Mouse (Mus musculus): ENCODE data around the gene Cmip. TPM values are rescaled to one million over a fixed set of nuclear protein-coding genes. Genes with fewer than 3 reads are reported as not detected.

Cmip gene
- total and polyA plus RNA-seq, 3 experiments: 17.0 to 71.8 TPM; not detected in 1

DNA sequence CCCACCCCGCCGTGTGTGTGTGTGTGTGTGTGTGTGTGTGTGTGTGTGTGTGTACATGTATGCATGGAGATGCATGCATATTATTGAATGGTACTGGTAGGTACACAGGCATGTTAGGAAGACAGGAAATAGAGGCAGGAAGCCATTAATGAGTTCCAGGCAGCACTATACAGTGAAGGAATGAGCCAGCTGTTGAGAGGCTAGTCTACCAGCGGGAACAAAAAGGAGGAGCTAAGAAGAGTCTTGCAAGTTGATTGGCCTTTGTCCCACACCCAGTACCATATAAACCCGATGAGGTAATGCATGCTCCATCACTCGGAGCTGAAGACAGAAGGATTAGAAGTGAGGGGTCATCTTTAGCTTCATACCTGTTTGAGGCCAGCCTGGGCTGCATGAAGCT lies 201.6 kb downstream of the Cmip start:
- H3K27ac ChIP-seq (ENCODE audit: control insufficient read depth, low read depth, low read length): no peak overlapping the region
- no peaks in the 10 kb centered on the region for H3K4me1 ChIP-seq (ENCODE audit: control insufficient read depth in 1 of 2, insufficient read depth in 2 of 2, low read length in 2 of 2)
- TF ChIP-seq HCFC1 (IDR thresholded peaks at IDR 0.05; ENCODE audit: low read depth, low read length): no peak
- no peak for TF ChIP-seq MXI1 (IDR thresholded peaks at IDR 0.05; ENCODE audit: low read depth, low read length)
- no peak for TF ChIP-seq SIN3A (IDR thresholded peaks at IDR 0.05; ENCODE audit: low read length)
- TF ChIP-seq EP300 (IDR thresholded peaks at IDR 0.05; ENCODE audit: low read depth in 1 of 2, low read length in 2 of 2): no peak
- TF ChIP-seq RAD21 (IDR thresholded peaks at IDR 0.05; ENCODE audit: low read depth, low read length): no peak
- TF ChIP-seq MAZ (IDR thresholded peaks at IDR 0.05; ENCODE audit: low read depth, low read length): no peak
- no peak for TF ChIP-seq CHD1 (IDR thresholded peaks at IDR 0.05; ENCODE audit: low read depth, low read length)
- no peak for TF ChIP-seq CHD2 (IDR thresholded peaks at IDR 0.05; ENCODE audit: low read length)
- no peak for TF ChIP-seq NELFE (IDR thresholded peaks at IDR 0.05; ENCODE audit: low read depth, low read length)
- H3K4me3 ChIP-seq (ENCODE audit: control insufficient read depth in 1 of 2, insufficient read depth in 1 of 2, low read depth in 2 of 2, low read length in 2 of 2): no peak overlapping the region
- no peak for DNase-seq (ENCODE audit: low read depth, low spot score)
- H3K36me3 ChIP-seq (ENCODE audit: control insufficient read depth in 1 of 2, insufficient read depth in 2 of 2, low read length in 2 of 2): peaks cover 0 to 2% of the 10 kb centered on the region in 2 experiments; a peak in 1 of 4 replicates
- H3K9me3 ChIP-seq (replicated peaks; ENCODE audit: insufficient read depth, low read length): no peaks in the 10 kb centered on the region
- H3K79me2 ChIP-seq (ENCODE audit: control insufficient read depth, insufficient read depth, low read length, poor library complexity): no peaks in the 10 kb centered on the region
- no peak overlapping the region for H3K9ac ChIP-seq (ENCODE audit: control insufficient read depth, low read depth, low read length, poor library complexity, severe bottlenecking)
- H3K27me3 ChIP-seq (ENCODE audit: control insufficient read depth in 1 of 2, insufficient read depth in 2 of 2, low read length in 2 of 2): no peaks in the 10 kb centered on the region

- no peaks in the 10 kb centered on the region for H3K27me3 ChIP-seq (ENCODE audit: control insufficient read depth in 1 of 2, insufficient read depth in 2 of 2, low read length in 2 of 2)
- 0 out of 4 replicates have a peak, but pooled peaks cover 0 to 2% of the 10 kb centered on the region in 2 experiments for H3K4me1 ChIP-seq (ENCODE audit: control insufficient read depth in 1 of 2, insufficient read depth in 2 of 2, low read length in 2 of 2)
- TF ChIP-seq POLR2AphosphoS2 (IDR thresholded peaks at IDR 0.05; ENCODE audit: low read length): no peak
- no peak for TF ChIP-seq CTCF (IDR thresholded peaks at IDR 0.05 in 2 of 3, conservative IDR thresholded peaks at IDR 0.05 in 1 of 3; ENCODE audit: control insufficient read depth in 1 of 3, insufficient read depth in 1 of 3, low read depth in 2 of 3, low read length in 3 of 3, poor library complexity in 1 of 3, severe bottlenecking in 1 of 3)
- TF ChIP-seq RCOR1 (IDR thresholded peaks at IDR 0.05; ENCODE audit: low read depth, low read length): no peak
- TF ChIP-seq GABPA (IDR thresholded peaks at IDR 0.05; ENCODE audit: low read depth, low read length): no peak
- TF ChIP-seq ZC3H11A (IDR thresholded peaks at IDR 0.05; ENCODE audit: low read depth, low read length): no peak
- no peak for TF ChIP-seq NRF1 (IDR thresholded peaks at IDR 0.05; ENCODE audit: insufficient read depth, low read depth, low read length, poor library complexity, severe bottlenecking)
- TF ChIP-seq ZMIZ1 (IDR thresholded peaks at IDR 0.05; ENCODE audit: low read depth, low read length): no peak
- no peak for TF ChIP-seq TCF12 (IDR thresholded peaks at IDR 0.05; ENCODE audit: low read depth, low read length)
- no peak for TF ChIP-seq POLR2AphosphoS5 (IDR thresholded peaks at IDR 0.05; ENCODE audit: borderline replicate concordance, low read depth, low read length)
- TF ChIP-seq RAD21 (IDR thresholded peaks at IDR 0.05; ENCODE audit: low read depth, low read length): no peak
- TF ChIP-seq MAX (IDR thresholded peaks at IDR 0.05; ENCODE audit: low read length): no peak
- no peak for TF ChIP-seq MYC (IDR thresholded peaks at IDR 0.05; ENCODE audit: low read depth, low read length)
- TF ChIP-seq ETS1 (IDR thresholded peaks at IDR 0.05; ENCODE audit: low read depth, low read length): no peak
- TF ChIP-seq POLR2A (IDR thresholded peaks at IDR 0.05; ENCODE audit: control insufficient read depth in 1 of 2, insufficient read depth in 1 of 2, low read depth in 1 of 2, low read length in 2 of 2, poor library complexity in 1 of 2): no peak
- no peak for TF ChIP-seq MYB (IDR thresholded peaks at IDR 0.05; ENCODE audit: low read depth, low read length)
- TF ChIP-seq CHD2 (IDR thresholded peaks at IDR 0.05; ENCODE audit: low read length): no peak
- DNase-seq (ENCODE audit: low read depth, low spot score): no peak
- H3K27ac ChIP-seq (ENCODE audit: control insufficient read depth, low read depth, low read length): no peak overlapping the region
- H3K9me3 ChIP-seq (replicated peaks; ENCODE audit: insufficient read depth, low read length): no peaks in the 10 kb centered on the region
- H3K4me3 ChIP-seq (ENCODE audit: control insufficient read depth in 1 of 2, insufficient read depth in 1 of 2, low read depth in 2 of 2, low read length in 2 of 2): no peak overlapping the region
- H3K9ac ChIP-seq (ENCODE audit: control insufficient read depth, low read depth, low read length, poor library complexity, severe bottlenecking): no peak overlapping the region
- no peaks in the 10 kb centered on the region; a peak in 1 of 4 replicates for H3K36me3 ChIP-seq (ENCODE audit: control insufficient read depth in 1 of 2, insufficient read depth in 2 of 2, low read length in 2 of 2)
- H3K79me2 ChIP-seq (ENCODE audit: control insufficient read depth, insufficient read depth, low read length, poor library complexity): no peaks in the 10 kb centered on the region
Measured at GRCm38 (mm10) chr8:117462701-117463284, 205.9 kb downstream of the Cmip start.

Data from MEL (cell line).